Mouse (Mus musculus) T-helper 2 cell (primary cell): ENCODE results near the gene Robo1.

Experiments used
- in situ Hi-C: fragments of 300-600 bp; cut with MboI, MseI; formaldehyde crosslinking; loops from one replicate; pipeline ENCODE4 v1.15.1; 2025; ENCODE audit warnings: high pct_unique_total_duplicates

The Robo1 gene

GRCm38 (mm10) chr16:72930871-72931270 lies 622.8 kb downstream of the Robo1 start:
- in situ Hi-C loops = no loop called here

DNA sequence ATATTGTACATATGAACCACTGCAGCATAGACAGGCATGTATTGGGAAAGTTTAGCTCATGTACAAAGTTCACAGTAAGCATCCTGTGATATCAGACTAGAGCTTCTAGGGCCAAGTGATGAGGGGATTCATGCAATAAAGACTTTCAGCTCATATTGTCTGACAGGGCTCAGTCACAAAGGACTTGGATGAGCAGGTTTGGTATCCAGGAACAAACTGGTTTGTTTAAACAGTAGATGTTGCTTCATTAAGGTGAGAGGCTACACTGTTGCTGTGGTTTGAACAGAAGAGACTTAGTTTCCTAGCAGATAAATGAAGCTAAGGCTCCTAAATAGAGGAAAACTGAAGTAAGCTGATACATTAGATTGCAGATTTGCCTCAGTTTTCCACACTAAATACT lies 626.8 kb downstream of the Robo1 start:
- in situ Hi-C loops = no loop called here

- in situ Hi-C loops = no loop called here
These were observed 629.1 kb downstream of the Robo1 start for GRCm38 (mm10) chr16:72937183-72937582.

DNA sequence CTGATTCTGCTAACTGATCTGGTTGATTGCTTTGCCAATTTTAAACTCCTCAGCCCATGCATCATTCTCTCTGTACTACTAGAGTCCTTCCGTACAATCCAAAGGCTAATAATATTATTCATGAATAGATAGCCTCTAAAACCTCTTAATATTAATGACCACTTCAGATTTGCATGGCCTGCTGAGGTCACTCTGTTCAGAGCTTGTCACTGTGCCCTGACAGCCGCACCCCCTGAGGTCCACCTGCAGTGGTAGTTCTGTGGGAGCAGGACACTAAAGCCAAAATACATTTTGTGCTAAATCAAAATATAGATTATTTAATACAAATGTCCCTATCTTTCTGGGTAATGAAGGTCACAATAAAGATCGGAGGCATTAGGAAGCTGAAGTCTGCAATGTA lies 631.8 kb downstream of the Robo1 start:
- in situ Hi-C loops = no loop called here

DNA sequence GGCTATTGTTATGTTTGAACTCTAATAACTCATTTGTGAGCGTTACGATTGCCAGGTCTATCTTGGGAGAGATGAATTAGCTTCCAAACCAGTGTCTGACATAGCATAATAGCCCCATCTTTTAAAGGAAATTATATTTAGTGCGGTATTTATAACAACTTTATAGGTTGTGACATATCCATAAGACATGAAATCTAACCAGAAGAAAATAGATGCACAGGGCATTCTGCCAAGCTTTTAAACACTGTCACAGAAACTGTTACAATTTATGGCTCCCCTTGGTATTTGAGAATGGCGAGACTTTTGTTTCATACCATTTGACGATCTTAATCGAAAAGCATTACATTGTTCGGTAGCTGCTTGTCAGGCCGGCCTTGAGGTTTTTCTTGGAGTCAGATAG lies 632.7 kb downstream of the Robo1 start:
- in situ Hi-C loops = no loop called here

DNA sequence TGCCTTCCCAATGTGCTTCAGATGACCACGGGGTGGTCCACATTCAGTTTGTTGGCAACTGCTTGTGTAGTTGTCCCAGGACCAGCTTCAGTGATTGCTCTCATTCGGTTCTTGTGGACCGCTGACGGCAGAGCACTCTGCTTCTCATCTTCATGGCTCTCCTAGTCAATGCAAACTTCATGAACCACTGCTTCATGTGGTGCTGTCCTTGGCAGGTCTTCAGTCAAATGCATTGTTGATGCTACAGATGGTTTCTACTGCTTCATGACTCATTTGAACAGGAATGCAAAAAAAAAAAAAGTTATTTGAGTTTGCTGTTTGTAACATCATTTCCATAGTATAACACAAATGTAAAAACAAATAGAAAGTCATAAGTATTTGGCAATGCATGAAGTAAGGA lies 636.3 kb downstream of the Robo1 start:
- in situ Hi-C loops = no loop called here

GRCm38 (mm10) chr16:72951969-72952368 lies 643.9 kb downstream of the Robo1 start:
- in situ Hi-C loops = no loop called here

- in situ Hi-C loops = no loop called here
These were observed 651.1 kb downstream of the Robo1 start for GRCm38 (mm10) chr16:72959018-72959702.

DNA sequence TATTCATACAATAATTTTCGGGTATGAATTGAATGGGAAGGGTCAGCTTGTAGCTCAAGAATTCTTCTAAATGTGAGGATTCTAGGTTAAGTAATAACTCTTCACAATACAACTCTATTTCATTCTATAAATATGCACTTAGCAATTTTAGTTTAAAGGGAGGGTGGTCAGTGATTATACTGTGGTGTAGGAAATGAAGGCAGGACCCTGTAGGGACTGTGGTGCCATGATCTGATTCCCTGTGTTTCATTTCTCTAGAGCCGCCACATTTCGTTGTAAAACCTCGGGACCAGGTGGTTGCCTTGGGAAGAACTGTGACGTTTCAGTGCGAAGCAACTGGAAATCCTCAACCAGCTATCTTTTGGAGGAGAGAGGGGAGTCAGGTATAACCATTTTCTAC lies 651.7 kb downstream of the Robo1 start:
- in situ Hi-C loops = no loop called here

- in situ Hi-C loops = no loop called here
These were observed 655.7 kb downstream of the Robo1 start for GRCm38 (mm10) chr16:72963782-72964181.

- in situ Hi-C loops = no loop called here
These were observed 659.4 kb downstream of the Robo1 start for GRCm38 (mm10) chr16:72967509-72967908.

GRCm38 (mm10) chr16:72969990-72970389 lies 661.9 kb downstream of the Robo1 start:
- in situ Hi-C loops = loop anchor here (5.0 kb wide), 1 partner anchor 748 kb away; no protein-coding TSS in a partner anchor

DNA sequence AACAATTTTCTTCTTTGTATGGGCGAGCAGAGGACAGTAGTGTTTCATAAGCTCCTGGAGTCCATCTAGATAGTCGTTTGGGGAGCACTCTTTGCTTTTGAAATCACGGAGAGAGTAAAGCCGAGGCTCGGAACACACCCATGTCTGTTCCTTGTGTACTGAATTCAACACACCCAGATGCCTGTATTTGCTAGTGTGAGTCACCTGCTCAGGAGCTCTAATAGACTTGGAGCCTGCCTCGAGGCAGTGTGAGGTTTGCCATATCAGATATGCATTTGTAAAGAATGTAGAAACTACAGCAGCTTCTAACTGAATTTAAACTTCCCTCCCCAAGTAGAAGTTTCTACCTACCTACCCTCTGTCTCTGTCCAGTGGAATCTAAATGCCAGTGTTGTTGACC lies 665.6 kb downstream of the Robo1 start:
- in situ Hi-C loops = loop anchor here (5.0 kb wide), 1 partner anchor 751 kb away; no protein-coding TSS in a partner anchor

DNA sequence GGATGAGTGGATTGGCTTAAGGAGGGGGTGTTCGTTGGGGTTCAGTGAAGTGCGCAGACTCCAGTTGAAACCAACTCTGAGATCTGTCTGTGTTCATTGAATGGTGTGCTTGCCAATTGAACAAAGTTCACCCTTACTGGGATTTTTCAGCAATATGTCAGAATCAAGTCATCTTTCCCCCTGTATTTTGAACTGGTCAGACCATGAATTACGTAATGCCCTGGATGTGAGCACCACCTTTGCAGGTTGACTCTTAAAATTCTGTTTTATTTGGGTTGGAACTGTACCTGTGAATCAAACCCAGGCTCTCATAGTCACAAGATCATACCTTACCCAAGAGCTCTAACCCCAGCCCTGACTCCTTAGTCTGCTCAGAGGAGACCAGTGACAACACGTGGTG lies 666.6 kb downstream of the Robo1 start:
- in situ Hi-C loops = loop anchor here (5.0 kb wide), 1 partner anchor 752 kb away; no protein-coding TSS in a partner anchor

- in situ Hi-C loops = no loop called here
These were observed 668.9 kb downstream of the Robo1 start for GRCm38 (mm10) chr16:72976849-72977576.

DNA sequence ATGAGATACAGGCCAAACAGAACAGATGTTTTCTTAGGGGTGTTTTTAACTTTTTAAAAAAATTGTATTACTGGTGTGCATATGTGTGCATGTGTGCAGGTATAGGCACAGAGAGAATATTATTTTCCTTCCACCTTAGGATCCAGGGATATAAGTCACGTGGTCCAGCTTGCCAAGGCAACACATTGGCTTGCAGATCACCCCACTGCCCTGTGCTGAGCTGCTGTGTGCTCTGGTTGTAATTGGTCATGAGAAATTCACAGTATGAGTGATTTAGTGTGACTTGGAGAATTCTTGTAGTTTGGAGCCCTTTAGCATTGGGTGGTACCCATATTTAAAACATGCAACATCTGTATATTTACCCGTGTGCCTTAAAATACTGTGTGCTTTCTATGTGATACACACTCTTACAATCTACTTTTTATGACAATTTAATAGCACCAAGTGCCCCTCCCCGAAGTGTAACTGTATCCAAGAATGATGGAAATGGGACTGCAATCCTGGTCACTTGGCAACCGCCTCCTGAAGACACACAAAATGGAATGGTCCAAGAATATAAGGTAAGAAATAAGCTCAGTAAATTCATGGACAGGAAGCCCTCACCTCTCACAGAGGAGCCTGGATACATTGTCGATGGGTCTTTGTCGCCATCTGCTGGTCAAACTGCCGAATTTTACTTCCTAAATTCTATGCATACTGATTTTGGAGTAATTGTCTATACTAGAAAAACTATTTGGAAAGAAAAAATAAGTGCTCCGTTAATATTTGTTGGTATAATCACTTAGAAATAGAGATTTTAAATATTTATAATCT lies 671.5 kb downstream of the Robo1 start:
- in situ Hi-C loops = no loop called here

- in situ Hi-C loops = no loop called here
These were observed 682.5 kb downstream of the Robo1 start for GRCm38 (mm10) chr16:72990376-72991167.

DNA sequence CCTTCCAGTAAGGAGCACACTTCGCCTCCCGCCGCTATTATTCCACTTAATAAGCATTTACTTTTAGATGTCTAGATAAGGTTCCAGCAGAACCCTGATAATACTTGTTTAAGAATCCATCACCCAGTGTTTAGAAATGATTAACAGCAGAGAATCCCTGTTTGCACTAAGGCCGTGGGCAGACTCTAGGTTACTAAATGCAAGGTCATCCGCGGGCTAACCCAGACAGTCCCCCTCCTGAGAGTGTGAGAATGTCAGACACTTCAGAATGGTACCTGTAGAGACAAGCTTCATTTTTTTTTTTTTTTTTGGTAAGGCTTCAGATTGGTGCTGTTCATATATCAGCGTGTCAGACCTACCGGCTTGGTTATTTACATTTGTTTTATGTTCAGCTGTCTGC lies 685.1 kb downstream of the Robo1 start:
- in situ Hi-C loops = no loop called here

GRCm38 (mm10) chr16:72993594-72993993 lies 685.5 kb downstream of the Robo1 start:
- in situ Hi-C loops = no loop called here

DNA sequence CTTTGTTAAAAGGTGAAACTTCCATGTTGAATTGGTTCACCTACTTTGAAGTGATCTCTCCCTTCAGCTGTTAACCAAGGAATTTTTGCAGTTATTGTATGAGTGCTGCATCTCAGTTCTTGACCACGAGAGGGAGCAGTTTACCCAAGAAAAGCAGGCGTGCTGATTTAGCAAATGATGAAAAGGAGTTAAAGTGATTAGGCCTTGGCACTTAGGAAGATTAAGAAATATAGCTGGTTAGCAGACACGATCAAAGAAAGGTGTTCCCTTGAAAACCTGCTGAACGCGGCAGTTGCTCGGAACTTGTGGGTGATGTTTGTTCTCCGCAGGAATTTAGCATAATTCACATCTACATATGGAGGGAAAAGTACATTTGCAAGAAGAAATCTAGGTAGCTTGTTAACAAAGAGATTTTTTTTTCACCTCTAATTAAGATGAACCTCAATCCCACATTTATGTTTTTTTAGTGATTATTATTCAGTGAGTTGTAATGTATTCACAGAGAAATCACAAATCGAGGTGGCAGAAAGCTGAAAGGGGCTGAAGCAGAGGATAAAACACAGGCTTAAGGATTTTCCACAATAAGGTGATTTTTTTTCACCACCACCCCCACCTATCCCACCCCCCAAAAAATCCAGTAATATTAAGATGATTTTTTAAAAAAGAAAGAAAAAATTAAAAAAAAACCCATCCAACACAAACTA lies 687.3 kb downstream of the Robo1 start:
- in situ Hi-C loops = no loop called here
